21 mouse cellular contexts compared by ENCODE assay signal in genomic region chr5:36608939-36609499, GRCm38 (mm10). TPM values are rescaled to one million over a fixed set of nuclear protein-coding genes. Genes with fewer than 3 reads are reported as not detected.
DNase-seq lines count a peak whose midpoint lies in the region; ATAC-seq and TF ChIP-seq lines count a peak whose summit lies in the region.
"Had no signal": no experiment of that assay in that cellular context is flagged by ENCODE, and none has a peak within 500 bp of the region (broad histone marks: within the 10 kb centered on the region; RNA-seq: fewer than 3 reads in every experiment).

No protein-coding gene starts in this region.

- H3K4me3 ChIP-seq in limb, embryonic 12.5 days (replicated peaks), result no peak overlapping the region
- H3K4me3 ChIP-seq in limb, embryonic 10.5 days, result no peak overlapping the region
- no peak overlapping the region for H3K4me3 ChIP-seq in MEL (ENCODE audit: control insufficient read depth in 1 of 2, insufficient read depth in 1 of 2, low read depth in 2 of 2, low read length in 2 of 2)
- no peak overlapping the region for H3K4me3 ChIP-seq in intestine, embryonic 14.5 days (ENCODE audit: low read depth, low read length)
- no peak overlapping the region for H3K4me3 ChIP-seq in limb, embryonic 13.5 days
- H3K4me3 ChIP-seq in kidney, adult 2 months (ENCODE audit: insufficient read depth, low read depth, low read length), result no peak overlapping the region
- H3K4me3 ChIP-seq: embryonic facial prominence, embryonic 13.5 days; forebrain, embryonic 12.5 days; heart, embryonic 13.5 days; hindbrain, embryonic 15.5 days had no signal

- ATAC-seq in limb, embryonic 12.5 days (ENCODE audit: insufficient number of reproducible peaks, insufficient read depth, low FRiP score, low TSS enrichment, low read depth), result no peak
- peak; percentile 68; the same call in 1 of the 2 replicates for ATAC-seq in intestine, embryonic 14.5 days (replicated peaks; ENCODE audit: low FRiP score, low TSS enrichment, low read depth)
- 0 out of 2 replicates have a peak, but pooled peaks have one; percentile 8 for ATAC-seq in limb, embryonic 13.5 days (ENCODE audit: low FRiP score, low read depth)
- ATAC-seq: forebrain, postnatal 0 days had no signal

- peaks cover 77% of the 10 kb centered on the region for H3K36me3 ChIP-seq in limb, embryonic 12.5 days
- H3K36me3 ChIP-seq in limb, embryonic 10.5 days, result peaks cover 89% of the 10 kb centered on the region
- H3K36me3 ChIP-seq in MEL (ENCODE audit: control insufficient read depth in 1 of 2, insufficient read depth in 2 of 2, low read length in 2 of 2), result peaks cover 0 to 8% of the 10 kb centered on the region in 2 experiments; a peak in 3 of 4 replicates
- peaks cover 63% of the 10 kb centered on the region for H3K36me3 ChIP-seq in intestine, embryonic 14.5 days (ENCODE audit: control insufficient read depth, insufficient read depth, low read length)
- H3K36me3 ChIP-seq in limb, embryonic 13.5 days, result peaks cover 79% of the 10 kb centered on the region
- peaks cover 3% of the 10 kb centered on the region for H3K36me3 ChIP-seq in kidney, adult 2 months (ENCODE audit: control insufficient read depth, insufficient read depth, low read length)

- H3K27ac ChIP-seq in limb, embryonic 12.5 days, result peak overlapping the region; percentile 45; the same call in 1 of the 2 replicates
- no peak overlapping the region for H3K27ac ChIP-seq in limb, embryonic 10.5 days
- no peak overlapping the region for H3K27ac ChIP-seq in MEL (ENCODE audit: control insufficient read depth, low read depth, low read length)
- H3K27ac ChIP-seq in intestine, embryonic 14.5 days (ENCODE audit: low read depth), result no peak overlapping the region
- 0 out of 2 replicates have a peak overlapping the region, but pooled peaks have one; percentile 22 for H3K27ac ChIP-seq in limb, embryonic 13.5 days
- no peak overlapping the region for H3K27ac ChIP-seq in kidney, adult 2 months (ENCODE audit: insufficient read depth, low read depth, low read length)
- H3K27ac ChIP-seq: embryonic facial prominence, embryonic 13.5 days; forebrain, embryonic 12.5 days; heart, embryonic 13.5 days; hindbrain, embryonic 15.5 days had no signal

- DNase-seq in limb, embryonic 10.5 days (ENCODE audit: low spot score), result no peak
- DNase-seq in MEL (ENCODE audit: low read depth, low spot score), result no peak
- DNase-seq in intestine, embryonic 14.5 days (ENCODE audit: low spot score), result no peak
- no peak for DNase-seq in thymus, postnatal 25 days
- DNase-seq in kidney, adult 2 months, result no peak
- DNase-seq: adrenal gland, adult 8-10 months; adrenal gland, postnatal 36 days; cerebellum, adult 11 months; cerebellum, adult 8-10 months; cerebellum, postnatal 36 days; forebrain, postnatal 0 days; gastrocnemius, postnatal 36 days; heart, adult 11 months; heart, postnatal 36 days had no signal

- no peak for TF ChIP-seq RAD21 in MEL (IDR thresholded peaks at IDR 0.05; ENCODE audit: low read depth, low read length)

- no peak overlapping the region for H3K9ac ChIP-seq in limb, embryonic 12.5 days (replicated peaks)
- H3K9ac ChIP-seq in MEL (ENCODE audit: control insufficient read depth, low read depth, low read length, poor library complexity, severe bottlenecking), result no peak overlapping the region
- H3K9ac ChIP-seq in intestine, embryonic 14.5 days (ENCODE audit: low read length), result no peak overlapping the region
- H3K9ac ChIP-seq in limb, embryonic 13.5 days, result no peak overlapping the region
- H3K9ac ChIP-seq: embryonic facial prominence, embryonic 13.5 days; forebrain, embryonic 12.5 days; forebrain, postnatal 0 days; heart, embryonic 13.5 days; hindbrain, embryonic 15.5 days had no signal

- H3K9me3 ChIP-seq in limb, embryonic 12.5 days, result no peaks in the 10 kb centered on the region
- no peaks in the 10 kb centered on the region for H3K9me3 ChIP-seq in limb, embryonic 10.5 days (replicated peaks)
- no peaks in the 10 kb centered on the region for H3K9me3 ChIP-seq in MEL (replicated peaks; ENCODE audit: insufficient read depth, low read length)
- no peaks in the 10 kb centered on the region for H3K9me3 ChIP-seq in intestine, embryonic 14.5 days (ENCODE audit: control insufficient read depth, low read length)
- H3K9me3 ChIP-seq in limb, embryonic 13.5 days, result no peaks in the 10 kb centered on the region
- H3K9me3 ChIP-seq: embryonic facial prominence, embryonic 13.5 days; forebrain, embryonic 12.5 days; heart, embryonic 13.5 days; hindbrain, embryonic 15.5 days had no signal

- no peak for TF ChIP-seq EP300 in MEL (IDR thresholded peaks at IDR 0.05; ENCODE audit: low read depth in 1 of 2, low read length in 2 of 2)

- no peak for TF ChIP-seq POLR2A in MEL (IDR thresholded peaks at IDR 0.05; ENCODE audit: control insufficient read depth in 1 of 2, insufficient read depth in 1 of 2, low read depth in 1 of 2, low read length in 2 of 2, poor library complexity in 1 of 2)
- no peak for TF ChIP-seq POLR2A in kidney, adult 2 months (IDR thresholded peaks at IDR 0.05; ENCODE audit: low read depth, low read length)

- H3K27me3 ChIP-seq in limb, embryonic 12.5 days, result no peaks in the 10 kb centered on the region
- H3K27me3 ChIP-seq in limb, embryonic 10.5 days (ENCODE audit: low read depth, poor library complexity, severe bottlenecking), result no peaks in the 10 kb centered on the region
- no peaks in the 10 kb centered on the region for H3K27me3 ChIP-seq in MEL (ENCODE audit: control insufficient read depth in 1 of 2, insufficient read depth in 2 of 2, low read length in 2 of 2)
- no peaks in the 10 kb centered on the region for H3K27me3 ChIP-seq in intestine, embryonic 14.5 days (replicated peaks; ENCODE audit: control insufficient read depth, insufficient read depth, low read length)
- no peaks in the 10 kb centered on the region for H3K27me3 ChIP-seq in limb, embryonic 13.5 days
- H3K27me3 ChIP-seq in kidney, adult 2 months (replicated peaks; ENCODE audit: control insufficient read depth, insufficient read depth, low read length), result no peaks in the 10 kb centered on the region
- H3K27me3 ChIP-seq: CH12.LX; embryonic facial prominence, embryonic 13.5 days; forebrain, embryonic 12.5 days; heart, embryonic 13.5 days; hindbrain, embryonic 15.5 days had no signal

- 88% methylated on average over 2 of the region's 2 CpGs for WGBS in limb, embryonic 12.5 days
- 90% methylated on average over 2 of the region's 2 CpGs for WGBS in limb, embryonic 10.5 days
- WGBS in intestine, embryonic 14.5 days, result 80% methylated on average over 2 of the region's 2 CpGs
- WGBS in limb, embryonic 13.5 days, result 66% methylated on average over 2 of the region's 2 CpGs
- WGBS in kidney, adult 2 months, result 90% methylated on average over 2 of the region's 2 CpGs

- H3K79me2 ChIP-seq in MEL (ENCODE audit: control insufficient read depth, insufficient read depth, low read length, poor library complexity), result no peaks in the 10 kb centered on the region

- no peak for TF ChIP-seq CTCF in MEL (IDR thresholded peaks at IDR 0.05 in 2 of 3, conservative IDR thresholded peaks at IDR 0.05 in 1 of 3; ENCODE audit: control insufficient read depth in 1 of 3, insufficient read depth in 1 of 3, low read depth in 2 of 3, low read length in 3 of 3, poor library complexity in 1 of 3, severe bottlenecking in 1 of 3)
- TF ChIP-seq CTCF in kidney, adult 2 months (conservative IDR thresholded peaks at IDR 0.05; ENCODE audit: insufficient read depth, insufficient read length, low read depth, low read length), result no peak

- no peaks in the 10 kb centered on the region for H3K4me1 ChIP-seq in limb, embryonic 12.5 days (replicated peaks)
- H3K4me1 ChIP-seq in limb, embryonic 10.5 days, result no peaks in the 10 kb centered on the region
- no peaks in the 10 kb centered on the region; a peak in 1 of 4 replicates for H3K4me1 ChIP-seq in MEL (ENCODE audit: control insufficient read depth in 1 of 2, insufficient read depth in 2 of 2, low read length in 2 of 2)
- no peaks in the 10 kb centered on the region for H3K4me1 ChIP-seq in intestine, embryonic 14.5 days (replicated peaks; ENCODE audit: control insufficient read depth, insufficient read depth, low read length)
- 0 out of 2 replicates have a peak, but pooled peaks cover 7% of the 10 kb centered on the region for H3K4me1 ChIP-seq in limb, embryonic 13.5 days
- no peaks in the 10 kb centered on the region for H3K4me1 ChIP-seq in kidney, adult 2 months (ENCODE audit: control insufficient read depth, insufficient read depth, low read length)
- H3K4me1 ChIP-seq: forebrain, embryonic 12.5 days; heart, embryonic 13.5 days; hindbrain, embryonic 15.5 days had no signal

- no peak overlapping the region for H3K4me2 ChIP-seq in limb, embryonic 12.5 days
- H3K4me2 ChIP-seq in intestine, embryonic 14.5 days (ENCODE audit: low read length), result no peak overlapping the region
- H3K4me2 ChIP-seq in limb, embryonic 13.5 days (replicated peaks), result no peak overlapping the region
- H3K4me2 ChIP-seq: embryonic facial prominence, embryonic 13.5 days; forebrain, embryonic 12.5 days; heart, embryonic 13.5 days; hindbrain, embryonic 15.5 days had no signal

TF ChIP-seq in MEL, 35 proteins besides CTCF, POLR2A, EP300 and RAD21:
- TF ChIP-seq CHD1 (IDR thresholded peaks at IDR 0.05; ENCODE audit: low read depth, low read length) (no peak), USF1 (IDR thresholded peaks at IDR 0.05; ENCODE audit: low read depth, low read length) (no peak), GATA1 (IDR thresholded peaks at IDR 0.05; ENCODE audit: low read depth, low read length) (0 out of 2 replicates have a peak, but pooled peaks have one; percentile 11), SIN3A (IDR thresholded peaks at IDR 0.05; ENCODE audit: low read length) (no peak), TCF12 (IDR thresholded peaks at IDR 0.05; ENCODE audit: low read depth, low read length) (no peak), RCOR1 (IDR thresholded peaks at IDR 0.05; ENCODE audit: low read depth, low read length) (no peak)
TF ChIP-seq in MEL: peak in this region for 1.

RNA-seq across cellular contexts. Expression of gene Tbc1d14, which starts 15.9 kb away (rescaled TPM):
- polyA plus RNA-seq in limb, embryonic 12.5 days (2016; fragmentation: Nextera tagmentation; extraction: Ambion mirVana), result 40.1 and 42.3 TPM in 2 replicates
- 32.0 and 38.2 TPM in 2 replicates for polyA plus RNA-seq in limb, embryonic 10.5 days (2016; fragmentation: Nextera tagmentation; extraction: Ambion mirVana)
- total RNA-seq in MEL (2012; rRNA removed), result 7.3 and 9.6 TPM in 2 replicates
- polyA plus RNA-seq in MEL (2012; ENCODE audit: insufficient read depth in 1 of 2, insufficient read length in 2 of 2, low read depth in 1 of 2, low replicate concordance in 2 of 2, missing spikeins in 1 of 2), result 10 to 100 TPM in 1 of 2 experiments, not detected in 1; 35.6 TPM
- polyA plus RNA-seq in intestine, embryonic 14.5 days (2014; fragmentation: Nextera tagmentation; extraction: Ambion mirVana), result 36.6 and 42.3 TPM in 2 replicates
- 38.1 and 38.2 TPM in 2 replicates for polyA plus RNA-seq in limb, embryonic 13.5 days (2015; fragmentation: Nextera tagmentation; extraction: Ambion mirVana)
- 45.2 and 50.0 TPM in 2 replicates for polyA plus RNA-seq in kidney, adult 2 months (2012; rRNA removed)

Comparison
In these comparisons a context has a peak if more than half of its experiments do, and no peak if none do; other contexts are left out.
1. H3K27ac ChIP-seq: peak in limb, embryonic 12.5 days (single experiment) and limb, embryonic 13.5 days (single experiment); none in limb, embryonic 10.5 days (single experiment), MEL (single experiment), intestine, embryonic 14.5 days (single experiment) and kidney, adult 2 months (single experiment).